Mouse (Mus musculus) regulatory T cell (primary cell): ENCODE measurements around the gene Egfl7.

Experiments
- in situ Hi-C: fragments of 300-600 bp; cut with MboI, MseI; formaldehyde crosslinking; loops from one replicate; pipeline ENCODE4 v1.15.1; 2025; ENCODE audit warnings: high pct_unique_total_duplicates

Gene Egfl7

GRCm38 (mm10) chr2:26579714-26580113 is at the start of gene Egfl7:
Gene Egfl7, plus strand, starts transcription at chr2:26580014.
- in situ Hi-C loops = no loop called here

- in situ Hi-C loops = no loop called here
These were observed 48.0 kb upstream of the Egfl7 start for GRCm38 (mm10) chr2:26531829-26532228.

- in situ Hi-C loops = no loop called here
These were observed 46.6 kb upstream of the Egfl7 start for GRCm38 (mm10) chr2:26533249-26533648.

GRCm38 (mm10) chr2:26534161-26534560 is 45.7 kb upstream of the Egfl7 start:
- in situ Hi-C loops = no loop called here

GRCm38 (mm10) chr2:26534616-26535015 is 45.2 kb upstream of the Egfl7 start:
- in situ Hi-C loops = no loop called here

GRCm38 (mm10) chr2:26535517-26536045 is 44.2 kb upstream of the Egfl7 start:
- in situ Hi-C loops = no loop called here

- in situ Hi-C loops = no loop called here
These were observed 40.3 kb upstream of the Egfl7 start for GRCm38 (mm10) chr2:26539516-26539915.

- in situ Hi-C loops = no loop called here
These were observed 39.1 kb upstream of the Egfl7 start for GRCm38 (mm10) chr2:26540721-26541120.

GRCm38 (mm10) chr2:26541258-26541910 is 38.4 kb upstream of the Egfl7 start:
- in situ Hi-C loops = no loop called here

- in situ Hi-C loops = no loop called here
These were observed 36.7 kb upstream of the Egfl7 start for GRCm38 (mm10) chr2:26543155-26543554.

GRCm38 (mm10) chr2:26543768-26544167 is 36.0 kb upstream of the Egfl7 start:
- in situ Hi-C loops = no loop called here

- in situ Hi-C loops = no loop called here
These were observed 35.5 kb upstream of the Egfl7 start for GRCm38 (mm10) chr2:26544265-26544664.

GRCm38 (mm10) chr2:26547481-26547880 is 32.3 kb upstream of the Egfl7 start:
- in situ Hi-C loops = no loop called here

GRCm38 (mm10) chr2:26549801-26550200 is 30.0 kb upstream of the Egfl7 start:
- in situ Hi-C loops = no loop called here

- in situ Hi-C loops = no loop called here
These were observed 29.6 kb upstream of the Egfl7 start for GRCm38 (mm10) chr2:26550205-26550604.

- in situ Hi-C loops = no loop called here
These were observed 29.0 kb upstream of the Egfl7 start for GRCm38 (mm10) chr2:26550777-26551176.

GRCm38 (mm10) chr2:26551446-26551845 is 28.4 kb upstream of the Egfl7 start:
- in situ Hi-C loops = no loop called here

GRCm38 (mm10) chr2:26552066-26552465 is 27.7 kb upstream of the Egfl7 start:
- in situ Hi-C loops = no loop called here

GRCm38 (mm10) chr2:26553904-26554303 is 25.9 kb upstream of the Egfl7 start:
- in situ Hi-C loops = no loop called here

GRCm38 (mm10) chr2:26555076-26555475 is 24.7 kb upstream of the Egfl7 start:
- in situ Hi-C loops = no loop called here

GRCm38 (mm10) chr2:26556535-26556993 is 23.2 kb upstream of the Egfl7 start:
- in situ Hi-C loops = no loop called here

- in situ Hi-C loops = loop anchor here (5.0 kb wide), 1 partner anchor 108 kb away; no protein-coding TSS in a partner anchor
These were observed 19.3 kb upstream of the Egfl7 start for GRCm38 (mm10) chr2:26560506-26560905.

- in situ Hi-C loops = loop anchor here (5.0 kb wide), 1 partner anchor 109 kb away; no protein-coding TSS in a partner anchor
These were observed 18.3 kb upstream of the Egfl7 start for GRCm38 (mm10) chr2:26561351-26562016.
